Mouse (Mus musculus): ENCODE data around the gene Ctsw. TPM values are rescaled to one million over a fixed set of nuclear protein-coding genes. Genes with fewer than 3 reads are reported as not detected.

Gene Ctsw
- polyA plus RNA-seq, 1 experiment = 34.3 TPM

- peaks cover 8% of the 10 kb centered on the region for H3K27me3 ChIP-seq (ENCODE audit: control insufficient read depth, insufficient read depth, low read length)
- no peak for DNase-seq (ENCODE audit: low read depth in 1 of 2, low spot score in 2 of 2)
- no peaks in the 10 kb centered on the region for H3K36me3 ChIP-seq (ENCODE audit: control insufficient read depth, insufficient read depth, low read length)
- peaks cover 17% of the 10 kb centered on the region for H3K4me1 ChIP-seq (ENCODE audit: control insufficient read depth, insufficient read depth, insufficient read length)
- H3K4me3 ChIP-seq (ENCODE audit: extremely low read depth, insufficient read depth, insufficient read length) = peak overlapping the region; percentile 63; the same call in 1 of the 2 replicates
- WGBS = 4% methylated on average over 36 of the region's 36 CpGs
- H3K27ac ChIP-seq (ENCODE audit: insufficient read depth, low read length) = no peak overlapping the region
- no peak for TF ChIP-seq POLR2A (IDR thresholded peaks at IDR 0.05; ENCODE audit: low read depth, low read length)
- no peak for TF ChIP-seq CTCF (IDR thresholded peaks at IDR 0.05; ENCODE audit: extremely low read depth, insufficient read depth, insufficient read length, insufficient replicate concordance)
Measured at GRCm38 (mm10) chr19:5448354-5449150, 19.8 kb downstream of the Ctsw start.

- DNase-seq (ENCODE audit: low read depth in 1 of 2, low spot score in 2 of 2) = peak; percentile 44 to 77
Measured at GRCm38 (mm10) chr19:5447515-5448353, 20.6 kb downstream of the Ctsw start, which contains the start of gene Fosl1. Fosl1 (plus strand) TSS chr19:5447547.

GRCm38 (mm10) chr19:5445747-5446146, 22.6 kb downstream of the Ctsw start:
- H3K4me1 ChIP-seq (ENCODE audit: control insufficient read depth, insufficient read depth, insufficient read length) = peaks cover 17% of the 10 kb centered on the region
- H3K27me3 ChIP-seq (ENCODE audit: control insufficient read depth, insufficient read depth, low read length) = peaks cover 8% of the 10 kb centered on the region
- H3K4me3 ChIP-seq (ENCODE audit: extremely low read depth, insufficient read depth, insufficient read length) = no peak overlapping the region
- TF ChIP-seq POLR2A (IDR thresholded peaks at IDR 0.05; ENCODE audit: low read depth, low read length) (no peak), CTCF (IDR thresholded peaks at IDR 0.05; ENCODE audit: extremely low read depth, insufficient read depth, insufficient read length, insufficient replicate concordance) (no peak)
- H3K36me3 ChIP-seq (ENCODE audit: control insufficient read depth, insufficient read depth, low read length) = no peaks in the 10 kb centered on the region
- WGBS = 93% methylated on average over 5 of the region's 5 CpGs
- no peak overlapping the region for H3K27ac ChIP-seq (ENCODE audit: insufficient read depth, low read length)
- no peak for DNase-seq (ENCODE audit: low read depth in 1 of 2, low spot score in 2 of 2)

More at GRCm38 (mm10) chr19:5447515-5448353, 20.6 kb downstream of the Ctsw start, which contains the start of gene Fosl1:
- no peak for TF ChIP-seq POLR2A (IDR thresholded peaks at IDR 0.05; ENCODE audit: low read depth, low read length)
- no peak for TF ChIP-seq CTCF (IDR thresholded peaks at IDR 0.05; ENCODE audit: extremely low read depth, insufficient read depth, insufficient read length, insufficient replicate concordance)
- Histone ChIP-seq H3K4me1 (ENCODE audit: control insufficient read depth, insufficient read depth, insufficient read length) (peaks cover 17% of the 10 kb centered on the region), H3K36me3 (ENCODE audit: control insufficient read depth, insufficient read depth, low read length) (no peaks in the 10 kb centered on the region), H3K27me3 (ENCODE audit: control insufficient read depth, insufficient read depth, low read length) (peaks cover 8% of the 10 kb centered on the region), H3K27ac (ENCODE audit: insufficient read depth, low read length) (no peak within 1 kb of the TSS), H3K4me3 (ENCODE audit: extremely low read depth, insufficient read depth, insufficient read length) (peak within 1 kb of the TSS; percentile 63)
- WGBS = 1% methylated on average over 70 of the region's 70 CpGs

- H3K27me3 ChIP-seq (ENCODE audit: control insufficient read depth, insufficient read depth, low read length) = peaks cover 8% of the 10 kb centered on the region
- no peaks in the 10 kb centered on the region for H3K36me3 ChIP-seq (ENCODE audit: control insufficient read depth, insufficient read depth, low read length)
- 59% methylated on average over 7 of the region's 7 CpGs for WGBS
- no peak for DNase-seq (ENCODE audit: low read depth in 1 of 2, low spot score in 2 of 2)
- no peak overlapping the region for H3K27ac ChIP-seq (ENCODE audit: insufficient read depth, low read length)
- H3K4me1 ChIP-seq (ENCODE audit: control insufficient read depth, insufficient read depth, insufficient read length) = peaks cover 17% of the 10 kb centered on the region
- H3K4me3 ChIP-seq (ENCODE audit: extremely low read depth, insufficient read depth, insufficient read length) = no peak overlapping the region
- TF ChIP-seq POLR2A (IDR thresholded peaks at IDR 0.05; ENCODE audit: low read depth, low read length) (no peak), CTCF (IDR thresholded peaks at IDR 0.05; ENCODE audit: extremely low read depth, insufficient read depth, insufficient read length, insufficient replicate concordance) (no peak)
Measured at GRCm38 (mm10) chr19:5444954-5445353, 23.4 kb downstream of the Ctsw start.

- Histone ChIP-seq H3K36me3 (ENCODE audit: control insufficient read depth, insufficient read depth, low read length) (no peaks in the 10 kb centered on the region), H3K4me3 (ENCODE audit: extremely low read depth, insufficient read depth, insufficient read length) (no peak overlapping the region), H3K27ac (ENCODE audit: insufficient read depth, low read length) (no peak overlapping the region), H3K4me1 (ENCODE audit: control insufficient read depth, insufficient read depth, insufficient read length) (peaks cover 17% of the 10 kb centered on the region), H3K27me3 (ENCODE audit: control insufficient read depth, insufficient read depth, low read length) (peaks cover 8% of the 10 kb centered on the region)
- no peak for TF ChIP-seq POLR2A (IDR thresholded peaks at IDR 0.05; ENCODE audit: low read depth, low read length)
- TF ChIP-seq CTCF (IDR thresholded peaks at IDR 0.05; ENCODE audit: extremely low read depth, insufficient read depth, insufficient read length, insufficient replicate concordance) = no peak
- WGBS = 73% methylated on average over 9 of the region's 9 CpGs
- DNase-seq (ENCODE audit: low read depth in 1 of 2, low spot score in 2 of 2) = no peak
Measured at GRCm38 (mm10) chr19:5444371-5444908, 23.9 kb downstream of the Ctsw start.

GRCm38 (mm10) chr19:5433951-5434350, 34.4 kb downstream of the Ctsw start:
- H3K27ac ChIP-seq (ENCODE audit: insufficient read depth, low read length) = peak overlapping the region; percentile 83; the same call in 1 of the 2 replicates
- no peaks in the 10 kb centered on the region for H3K27me3 ChIP-seq (ENCODE audit: control insufficient read depth, insufficient read depth, low read length)
- 0 out of 2 replicates have a peak overlapping the region, but pooled peaks have one; percentile 62 for H3K4me3 ChIP-seq (ENCODE audit: extremely low read depth, insufficient read depth, insufficient read length)
- no peak for DNase-seq (ENCODE audit: low read depth in 1 of 2, low spot score in 2 of 2)
- no peaks in the 10 kb centered on the region for H3K36me3 ChIP-seq (ENCODE audit: control insufficient read depth, insufficient read depth, low read length)
- 59% methylated on average over 7 of the region's 7 CpGs for WGBS
- H3K4me1 ChIP-seq (ENCODE audit: control insufficient read depth, insufficient read depth, insufficient read length) = peaks cover 9% of the 10 kb centered on the region; the same call in 1 of the 2 replicates
- no peak for TF ChIP-seq POLR2A (IDR thresholded peaks at IDR 0.05; ENCODE audit: low read depth, low read length)
- no peak for TF ChIP-seq CTCF (IDR thresholded peaks at IDR 0.05; ENCODE audit: extremely low read depth, insufficient read depth, insufficient read length, insufficient replicate concordance)

Measured in spleen, adult 2 months (tissue).